Mouse (Mus musculus) midbrain, postnatal 0 days (tissue): ENCODE measurements around the gene Galnt6. TPM values are rescaled to one million over a fixed set of nuclear protein-coding genes. Genes with fewer than 3 reads are reported as not detected.

Experiments used
- ATAC-seq: fragments of 200-750 bp; cut with Nextera tagmentation; 2 replicates; pipeline ENCODE4 v1.8.0; 2017; ENCODE audit warnings: moderate number of reproducible peaks, mild to moderate bottlenecking, moderate TSS enrichment, moderate library complexity; ENCODE audit not compliant: low FRiP score
- DNase-seq: peaks from one replicate; pipeline ENCODE4 v3.0.0-alpha.2; 2015; ENCODE audit warnings: low spot score
- H3K27ac ChIP-seq: fragments of 300-500 bp; sonication (generic); 2 replicates; pipeline ENCODE4 v1.5.1; 2014; ENCODE audit warnings: low read depth, mild to moderate bottlenecking, low read length, mixed read lengths
- H3K27me3 ChIP-seq: fragments of 300-500 bp; sonication (generic); 2 replicates; pipeline ENCODE4 v1.6.1; 2014; ENCODE audit warnings: low read length, control low read depth, mixed read lengths; ENCODE audit not compliant: insufficient read depth
- H3K36me3 ChIP-seq: fragments of 300-500 bp; sonication (generic); 2 replicates; pipeline ENCODE4 v1.6.1; 2014; ENCODE audit warnings: low read length, control low read depth, mixed read lengths; ENCODE audit not compliant: insufficient read depth
- H3K4me1 ChIP-seq: fragments of 300-500 bp; sonication (generic); 2 replicates; pipeline ENCODE4 v1.6.1; 2014; ENCODE audit warnings: mild to moderate bottlenecking, control low read depth, antibody characterized with exemption, low read length, mixed read lengths; ENCODE audit not compliant: insufficient read depth
- H3K4me2 ChIP-seq: fragments of 300-500 bp; sonication (generic); 2 replicates; pipeline ENCODE4 v1.6.1; 2014; ENCODE audit warnings: low read depth, mild to moderate bottlenecking, low read length, mixed read lengths; ENCODE audit not compliant: poor library complexity, severe bottlenecking
- H3K4me3 ChIP-seq: fragments of 300-500 bp; sonication (generic); 2 replicates; pipeline ENCODE4 v1.5.1; 2014; ENCODE audit warnings: low read depth, mild to moderate bottlenecking, low read length, moderate library complexity
- H3K9ac ChIP-seq: fragments of 300-500 bp; sonication (generic); replicated peaks from 2 replicates; pipeline ENCODE4 v1.6.1; 2014; ENCODE audit warnings: mild to moderate bottlenecking, low read length, moderate library complexity, mixed read lengths; ENCODE audit not compliant: poor library complexity, severe bottlenecking
- H3K9me3 ChIP-seq: fragments of 300-500 bp; sonication (generic); 2 replicates; pipeline ENCODE4 v1.6.1; 2016; ENCODE audit warnings: low read length, control low read depth
- CTCF ChIP-seq: IDR thresholded peaks from 2 replicates; pipeline ENCODE4 v1.5.1; 2016; ENCODE audit warnings: antibody characterized with exemption, mild to moderate bottlenecking
- WGBS: fragments of 180-500 bp; shearing (Covaris S2); extraction: QIAGEN DNeasy Blood & Tissue Kit; methylation state at CpG from one replicate; pipeline ENCODE4 v1.1.7; 2014; 5-methylcytosine and 5-hydroxymethylcytosine counted together
- polyA plus RNA-seq: library from polyadenylated mRNA; unstranded; fragments of >200 nt; fragmentation: Nextera tagmentation; extraction: Ambion mirVana; gene quantifications from 2 replicates; pipeline ENCODE4 v1.2.1, GENCODE M21; 2015
- total RNA-seq: library from RNA; depleted of rRNA; stranded (reverse); fragments of >200 nt; gene quantifications from 2 replicates; pipeline ENCODE4 v1.2.3, GENCODE M21; 2014

Galnt6 gene
- total and polyA plus RNA-seq, 2 experiments from 2014 or later: 0.16 to 0.20 TPM

- no peak for ATAC-seq
- WGBS: 30% methylated on average over 8 of the region's 8 CpGs
Observed at GRCm38 (mm10) chr15:100762649-100763048, 33.5 kb upstream of the Galnt6 start.

GRCm38 (mm10) chr15:100761419-100762185 is 32.4 kb upstream of the Galnt6 start, which contains the start of gene Slc4a8:
Slc4a8 (plus strand) TSS chr15:100761747.
- under 1% methylated on average over 55 of the region's 64 CpGs for WGBS
- ATAC-seq: peak; percentile 92
- peaks cover 5% of the 10 kb centered on the region; the same call in 1 of the 2 replicates for H3K4me1 ChIP-seq
- peak; percentile 97 for DNase-seq
- H3K27ac ChIP-seq: peak within 1 kb of the TSS; percentile 92
- peak within 1 kb of the TSS; percentile 63 for H3K4me2 ChIP-seq
- H3K27me3 ChIP-seq: no peaks in the 10 kb centered on the region
- H3K4me3 ChIP-seq: peak within 1 kb of the TSS; percentile 81
- peak within 1 kb of the TSS; percentile 81 for H3K9ac ChIP-seq
- TF ChIP-seq CTCF: peak; percentile 76
- H3K9me3 ChIP-seq: no peaks in the 10 kb centered on the region
- 0 out of 2 replicates have a peak, but pooled peaks cover 3% of the 10 kb centered on the region for H3K36me3 ChIP-seq

More at GRCm38 (mm10) chr15:100762649-100763048, 33.5 kb upstream of the Galnt6 start:
- DNase-seq: no peak
- Histone ChIP-seq H3K27ac (peak overlapping the region; percentile 92), H3K4me1 (peaks cover 5% of the 10 kb centered on the region; the same call in 1 of the 2 replicates), H3K36me3 (peaks cover 4% of the 10 kb centered on the region), H3K9ac (peak overlapping the region; percentile 81), H3K4me2 (peak overlapping the region; percentile 63), H3K27me3 (no peaks in the 10 kb centered on the region), H3K9me3 (no peaks in the 10 kb centered on the region), H3K4me3 (peak overlapping the region; percentile 81)
- no peak for TF ChIP-seq CTCF

GRCm38 (mm10) chr15:100761036-100761418 is 31.9 kb upstream of the Galnt6 start:
- ATAC-seq: peak; percentile 75
- no peaks in the 10 kb centered on the region for H3K9me3 ChIP-seq
- H3K4me2 ChIP-seq: peak overlapping the region; percentile 63
- H3K4me3 ChIP-seq: peak overlapping the region; percentile 81
- H3K27me3 ChIP-seq: no peaks in the 10 kb centered on the region
- peak overlapping the region; percentile 92 for H3K27ac ChIP-seq
- peak overlapping the region; percentile 39; the same call in 1 of the 2 replicates for H3K9ac ChIP-seq
- no peak for TF ChIP-seq CTCF
- WGBS: 7% methylated on average over 9 of the region's 9 CpGs
- H3K4me1 ChIP-seq: peaks cover 5% of the 10 kb centered on the region; the same call in 1 of the 2 replicates
- DNase-seq: peak; percentile 67
- 0 out of 2 replicates have a peak, but pooled peaks cover 3% of the 10 kb centered on the region for H3K36me3 ChIP-seq

GRCm38 (mm10) chr15:100759286-100759685 is 30.1 kb upstream of the Galnt6 start:
- H3K36me3 ChIP-seq: no peaks in the 10 kb centered on the region
- no peak for TF ChIP-seq CTCF
- no peaks in the 10 kb centered on the region for H3K9me3 ChIP-seq
- H3K27me3 ChIP-seq: no peaks in the 10 kb centered on the region
- ATAC-seq (no peak), DNase-seq (no peak)
- H3K9ac ChIP-seq: no peak overlapping the region
- no peak overlapping the region for H3K4me3 ChIP-seq
- peaks cover 7% of the 10 kb centered on the region; the same call in 1 of the 2 replicates for H3K4me1 ChIP-seq
- H3K4me2 ChIP-seq: no peak overlapping the region
- 84% methylated on average over 10 of the region's 10 CpGs for WGBS
- no peak overlapping the region for H3K27ac ChIP-seq

GRCm38 (mm10) chr15:100757527-100757978 is 28.4 kb upstream of the Galnt6 start:
- Histone ChIP-seq H3K4me2 (no peak overlapping the region), H3K36me3 (no peaks in the 10 kb centered on the region), H3K27me3 (no peaks in the 10 kb centered on the region), H3K9me3 (no peaks in the 10 kb centered on the region), H3K9ac (no peak overlapping the region), H3K4me1 (0 out of 2 replicates have a peak, but pooled peaks cover 7% of the 10 kb centered on the region), H3K4me3 (no peak overlapping the region), H3K27ac (no peak overlapping the region)
- ATAC-seq (no peak), DNase-seq (peak; percentile 77)
- peak; percentile 80 for TF ChIP-seq CTCF
- 3% methylated on average over 7 of the region's 7 CpGs for WGBS
